Mouse (Mus musculus) liver, postnatal 0 days (tissue): ENCODE data around the gene Epha8. TPM values are rescaled to one million over a fixed set of nuclear protein-coding genes. Genes with fewer than 3 reads are reported as not detected.

Source experiments
- ATAC-seq: fragments of 200-750 bp; cut with Nextera tagmentation; 2 replicates; pipeline ENCODE4 v1.8.0; 2017; ENCODE audit warnings: mild to moderate bottlenecking, moderate library complexity
- DNase-seq: peaks from one replicate; pipeline ENCODE4 v3.0.0-alpha.2; 2016
- H3K27ac ChIP-seq: fragments of 300-500 bp; sonication (generic); 2 replicates; pipeline ENCODE4 v1.5.1; 2014; ENCODE audit warnings: antibody characterized with exemption, moderate library complexity, mild to moderate bottlenecking, low read depth
- H3K27me3 ChIP-seq: fragments of 300-500 bp; sonication (generic); 2 replicates; pipeline ENCODE4 v1.6.1; 2014; ENCODE audit warnings: low read length, control low read depth, mixed read lengths; ENCODE audit not compliant: insufficient read depth
- H3K36me3 ChIP-seq: fragments of 300-500 bp; sonication (generic); replicated peaks from 2 replicates; pipeline ENCODE4 v1.6.1; 2014; ENCODE audit warnings: mild to moderate bottlenecking, control low read depth, low read length, moderate library complexity, mixed read lengths; ENCODE audit not compliant: insufficient read depth
- H3K4me1 ChIP-seq: fragments of 300-500 bp; sonication (generic); 2 replicates; pipeline ENCODE4 v1.6.1; 2014; ENCODE audit warnings: antibody characterized with exemption, mild to moderate bottlenecking, control low read depth; ENCODE audit not compliant: insufficient read depth
- H3K4me2 ChIP-seq: fragments of 300-500 bp; sonication (generic); 2 replicates; pipeline ENCODE4 v1.6.1; 2014; ENCODE audit warnings: low read depth, mild to moderate bottlenecking, low read length, moderate library complexity, mixed read lengths
- H3K4me3 ChIP-seq: fragments of 300-500 bp; sonication (generic); 2 replicates; pipeline ENCODE4 v1.5.1; 2014; ENCODE audit warnings: low read depth, low read length
- H3K9ac ChIP-seq: fragments of 300-500 bp; sonication (generic); replicated peaks from 2 replicates; pipeline ENCODE4 v1.6.1; 2014; ENCODE audit warnings: mild to moderate bottlenecking, moderate library complexity
- H3K9me3 ChIP-seq: fragments of 300-500 bp; sonication (generic); 2 replicates; pipeline ENCODE4 v1.6.1; 2016; ENCODE audit warnings: mild to moderate bottlenecking, control low read depth, low read length, mixed read lengths
- CTCF ChIP-seq: sonication (generic); IDR thresholded peaks from 2 replicates; pipeline ENCODE4 v1.5.1; 2016; ENCODE audit warnings: antibody characterized with exemption, low read depth
- EP300 ChIP-seq: IDR thresholded peaks from 2 replicates; pipeline ENCODE4 v1.6.1; 2016; ENCODE audit warnings: antibody characterized with exemption, low read depth, mild to moderate bottlenecking
- WGBS: fragments of 180-500 bp; shearing (Covaris S2); extraction: QIAGEN DNeasy Blood & Tissue Kit; methylation state at CpG from one replicate; pipeline ENCODE4 v1.1.7; 2014; ENCODE audit not compliant: insufficient replicate concordance; 5-methylcytosine and 5-hydroxymethylcytosine counted together
- polyA plus RNA-seq: library from polyadenylated mRNA; unstranded; fragments of >200 nt; fragmentation: Nextera tagmentation; extraction: Ambion mirVana; gene quantifications from 2 replicates; pipeline ENCODE4 v1.2.1, GENCODE M21; 2015

Epha8 gene
- polyA plus RNA-seq, 1 experiment from 2014 or later = 0.11 TPM

DNA sequence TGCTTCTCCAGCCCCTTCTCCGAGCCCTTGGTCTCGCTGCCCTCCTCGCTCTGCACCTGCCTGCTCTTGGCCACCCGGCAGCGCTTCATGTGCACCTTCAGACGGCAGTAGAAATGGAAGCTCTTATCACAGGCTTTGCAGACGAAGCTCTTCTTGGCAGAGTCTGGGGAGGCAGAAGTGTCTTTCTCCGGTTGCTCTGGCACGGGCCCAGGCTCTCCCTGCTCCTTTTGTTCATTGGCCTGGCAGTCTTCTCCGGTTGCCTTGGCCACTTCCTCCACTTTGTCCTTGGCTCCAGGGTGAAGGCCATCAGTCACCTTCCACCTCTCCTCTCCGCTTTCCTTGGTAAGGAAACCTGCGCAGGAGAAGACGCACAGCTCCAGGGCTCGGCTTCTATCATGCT is 38.7 kb upstream of the Epha8 start:
- no peak for TF ChIP-seq CTCF
- TF ChIP-seq EP300 = no peak
- H3K4me2 ChIP-seq = no peak overlapping the region
- 87% methylated on average over 14 of the region's 14 CpGs for WGBS
- H3K27ac ChIP-seq = no peak overlapping the region
- no peaks in the 10 kb centered on the region for H3K27me3 ChIP-seq
- H3K4me1 ChIP-seq = no peaks in the 10 kb centered on the region
- DNase-seq (no peak), ATAC-seq (no peak)
- no peak overlapping the region for H3K9ac ChIP-seq
- H3K9me3 ChIP-seq = no peaks in the 10 kb centered on the region
- peaks cover 36% of the 10 kb centered on the region for H3K36me3 ChIP-seq
- H3K4me3 ChIP-seq = no peak overlapping the region

- WGBS = 73% methylated on average over 9 of the region's 9 CpGs
- Histone ChIP-seq H3K27me3 (no peaks in the 10 kb centered on the region), H3K9ac (no peak overlapping the region), H3K4me1 (no peaks in the 10 kb centered on the region), H3K9me3 (no peaks in the 10 kb centered on the region), H3K27ac (no peak overlapping the region), H3K36me3 (peaks cover 10% of the 10 kb centered on the region), H3K4me3 (no peak overlapping the region), H3K4me2 (no peak overlapping the region)
- ATAC-seq = no peak
- no peak for TF ChIP-seq EP300
- no peak for TF ChIP-seq CTCF
- DNase-seq = no peak
Observed at GRCm38 (mm10) chr4:136981993-136982695, 25.5 kb upstream of the Epha8 start.

GRCm38 (mm10) chr4:136981347-136981746 is 24.7 kb upstream of the Epha8 start:
- H3K27ac ChIP-seq = no peak overlapping the region
- peaks cover 2% of the 10 kb centered on the region; the same call in 1 of the 2 replicates for H3K36me3 ChIP-seq
- DNase-seq (peak; percentile 63), ATAC-seq (peak; percentile 82)
- no peaks in the 10 kb centered on the region for H3K27me3 ChIP-seq
- no peak overlapping the region for H3K4me2 ChIP-seq
- no peak overlapping the region for H3K4me3 ChIP-seq
- H3K9ac ChIP-seq = no peak overlapping the region
- no peak for TF ChIP-seq EP300
- peak; percentile 62 for TF ChIP-seq CTCF
- WGBS = 36% methylated on average over 12 of the region's 12 CpGs
- no peaks in the 10 kb centered on the region for H3K9me3 ChIP-seq
- no peaks in the 10 kb centered on the region for H3K4me1 ChIP-seq

- H3K4me3 ChIP-seq = no peak overlapping the region
- no peaks in the 10 kb centered on the region for H3K4me1 ChIP-seq
- TF ChIP-seq EP300 (no peak), CTCF (no peak)
- DNase-seq (no peak), ATAC-seq (no peak)
- H3K36me3 ChIP-seq = no peaks in the 10 kb centered on the region
- no peaks in the 10 kb centered on the region for H3K9me3 ChIP-seq
- no peak overlapping the region for H3K4me2 ChIP-seq
- no peak overlapping the region for H3K27ac ChIP-seq
- no peak overlapping the region for H3K9ac ChIP-seq
- 79% methylated on average over 4 of the region's 4 CpGs for WGBS
- H3K27me3 ChIP-seq = no peaks in the 10 kb centered on the region
Observed at GRCm38 (mm10) chr4:136980921-136981320, 24.3 kb upstream of the Epha8 start.

DNA sequence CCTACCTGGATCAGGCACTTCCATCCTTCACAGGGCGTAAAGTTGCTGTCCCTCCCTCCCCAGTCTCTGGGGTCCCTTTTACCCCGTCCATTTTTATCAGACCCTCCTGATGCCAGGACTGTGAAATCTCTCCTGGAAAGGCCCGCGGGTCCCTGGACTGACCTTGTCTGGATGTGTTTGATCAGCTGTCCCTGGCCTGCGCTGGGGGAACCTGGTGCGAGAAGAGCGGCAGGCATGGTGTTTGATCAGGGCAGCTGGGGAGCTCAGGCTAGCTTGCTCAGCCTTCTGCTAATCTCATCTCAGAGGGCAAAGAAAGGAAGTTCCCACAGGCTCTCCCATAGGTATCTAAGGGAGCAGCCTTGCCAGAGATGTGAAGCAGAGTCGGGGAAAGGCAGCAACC is 20.6 kb upstream of the Epha8 start:
- Histone ChIP-seq H3K4me2 (no peak overlapping the region), H3K27ac (no peak overlapping the region), H3K4me1 (no peaks in the 10 kb centered on the region), H3K9ac (no peak overlapping the region), H3K36me3 (no peaks in the 10 kb centered on the region), H3K4me3 (no peak overlapping the region), H3K27me3 (0 out of 2 replicates have a peak, but pooled peaks cover 2% of the 10 kb centered on the region), H3K9me3 (no peaks in the 10 kb centered on the region)
- no peak for TF ChIP-seq CTCF
- DNase-seq (no peak), ATAC-seq (no peak)
- WGBS = 44% methylated on average over 8 of the region's 8 CpGs

- Histone ChIP-seq H3K27ac (no peak overlapping the region), H3K4me1 (no peaks in the 10 kb centered on the region), H3K4me3 (no peak overlapping the region), H3K9ac (no peak overlapping the region), H3K36me3 (no peaks in the 10 kb centered on the region), H3K9me3 (no peaks in the 10 kb centered on the region), H3K27me3 (peaks cover 26% of the 10 kb centered on the region; the same call in 1 of the 2 replicates), H3K4me2 (no peak overlapping the region)
- peak; percentile 71 for TF ChIP-seq CTCF
- TF ChIP-seq EP300 = no peak
- ATAC-seq = 0 out of 2 replicates have a peak, but pooled peaks have one; percentile 21
- 7% methylated on average over 6 of the region's 6 CpGs for WGBS
- DNase-seq = peak; percentile 60
Observed at GRCm38 (mm10) chr4:136970939-136971338, 14.3 kb upstream of the Epha8 start.
